Mouse (Mus musculus) olfactory bulb, adult 2 months (tissue): ENCODE measurements around the gene Zfp523. TPM values are rescaled to one million over a fixed set of nuclear protein-coding genes. Genes with fewer than 3 reads are reported as not detected.

Experiments
- H3K27ac ChIP-seq: fragments of 200-500 bp; 2 replicates; pipeline ENCODE4 v1.5.1; 2012; ENCODE audit warnings: low read depth, low read length; ENCODE audit not compliant: insufficient read depth
- H3K4me1 ChIP-seq: fragments of 200-500 bp; 2 replicates; pipeline ENCODE4 v1.6.1; 2012; ENCODE audit warnings: low read length; ENCODE audit not compliant: control insufficient read depth, insufficient read depth
- H3K4me3 ChIP-seq: fragments of 200-500 bp; 2 replicates; pipeline ENCODE4 v1.5.1; 2012; ENCODE audit warnings: mild to moderate bottlenecking, low read depth, low read length, moderate library complexity; ENCODE audit not compliant: insufficient read depth
- CTCF ChIP-seq: fragments of 200-500 bp; IDR thresholded peaks from 2 replicates; pipeline ENCODE4 v1.5.1; 2012; ENCODE audit warnings: low read depth, mild to moderate bottlenecking, low read length, moderate library complexity; ENCODE audit not compliant: insufficient read depth
- POLR2A ChIP-seq: fragments of 200-500 bp; IDR thresholded peaks from 2 replicates; pipeline ENCODE4 v1.6.1; 2012; ENCODE audit warnings: mild to moderate bottlenecking, low read depth, low read length, moderate library complexity; ENCODE audit not compliant: insufficient read depth
- WGBS: fragments of 180-500 bp; shearing (Covaris S2); methylation state at CpG from one replicate; pipeline ENCODE4 v1.1.7; 2018; 5-methylcytosine and 5-hydroxymethylcytosine counted together
- polyA plus RNA-seq: library from polyadenylated mRNA; stranded (reverse); fragments of >200 nt; gene quantifications from 2 replicates; pipeline ENCODE4 v1.2.4, GENCODE M21; 2012; ENCODE audit warnings: low replicate concordance; ENCODE audit not compliant: missing spikeins, insufficient read depth, insufficient read length

The Zfp523 gene
- polyA plus RNA-seq, 1 experiment: not detected

GRCm38 (mm10) chr17:28204052-28204720, 27.3 kb downstream of the Zfp523 start:
- Histone ChIP-seq H3K4me1 (peaks cover 24% of the 10 kb centered on the region), H3K27ac (no peak overlapping the region), H3K4me3 (no peak overlapping the region)
- 43% methylated on average over 14 of the region's 14 CpGs for WGBS
- TF ChIP-seq POLR2A (no peak), CTCF (peak; percentile 87)

GRCm38 (mm10) chr17:28205443-28205842, 28.5 kb downstream of the Zfp523 start:
- no peak overlapping the region for H3K27ac ChIP-seq
- TF ChIP-seq POLR2A (no peak), CTCF (no peak)
- 87% methylated on average over 8 of the region's 8 CpGs for WGBS
- H3K4me1 ChIP-seq: peaks cover 27% of the 10 kb centered on the region
- no peak overlapping the region for H3K4me3 ChIP-seq

GRCm38 (mm10) chr17:28207092-28207491, 30.2 kb downstream of the Zfp523 start:
- TF ChIP-seq CTCF (no peak), POLR2A (no peak)
- Histone ChIP-seq H3K4me1 (peaks cover 30% of the 10 kb centered on the region), H3K27ac (peak overlapping the region; percentile 57; the same call in 1 of the 2 replicates), H3K4me3 (no peak overlapping the region)
- WGBS: 43% methylated on average over 8 of the region's 8 CpGs

DNA sequence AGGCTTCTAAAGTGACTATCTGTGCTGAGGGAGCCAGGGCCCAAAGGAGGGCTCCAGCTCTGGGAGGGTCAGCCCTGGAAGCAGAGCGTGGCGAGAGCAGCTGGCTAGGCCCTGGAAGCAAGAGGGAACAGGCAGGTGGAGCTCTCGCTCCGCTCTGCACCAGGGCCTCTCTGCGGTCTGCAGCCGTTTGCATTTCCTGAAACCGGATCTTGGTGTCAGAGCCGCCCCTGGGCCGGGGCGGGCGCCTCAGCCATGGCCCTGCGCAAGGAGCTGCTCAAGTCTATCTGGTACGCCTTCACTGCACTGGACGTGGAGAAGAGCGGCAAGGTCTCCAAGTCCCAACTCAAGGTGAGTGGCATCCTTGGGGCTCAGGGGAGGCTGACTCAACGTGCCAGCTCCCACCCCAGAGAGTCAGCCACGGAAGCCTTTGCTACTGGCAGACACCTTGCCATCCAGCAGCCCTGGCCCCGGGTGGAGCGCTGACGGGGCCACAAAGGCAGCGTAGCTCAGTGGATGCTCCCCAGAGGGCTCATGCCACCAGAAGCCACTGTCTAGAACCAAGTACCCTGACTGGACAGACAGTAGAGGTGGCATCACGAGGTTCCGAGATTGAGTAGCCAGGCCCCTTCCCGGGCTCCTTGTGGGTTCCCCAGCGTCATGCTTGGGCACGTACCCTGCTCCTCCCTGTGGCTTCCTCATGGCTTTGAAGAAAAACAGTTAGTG, 30.8 kb downstream of the Zfp523 start, which contains the start of gene Def6:
TSS of gene Def6 (plus strand) at position 188 of the 723 bp plus-strand sequence.
- peaks cover 35% of the 10 kb centered on the region for H3K4me1 ChIP-seq
- peak within 1 kb of the TSS; percentile 34 for H3K4me3 ChIP-seq
- TF ChIP-seq CTCF (no peak), POLR2A (no peak)
- peak within 1 kb of the TSS; percentile 57 for H3K27ac ChIP-seq
- 35% methylated on average over 26 of the region's 26 CpGs for WGBS

- Histone ChIP-seq H3K27ac (no peak overlapping the region), H3K4me1 (peaks cover 37% of the 10 kb centered on the region), H3K4me3 (peak overlapping the region; percentile 34)
- TF ChIP-seq CTCF (no peak), POLR2A (no peak)
- WGBS: 93% methylated on average over 8 of the region's 8 CpGs
These were observed 31.3 kb downstream of the Zfp523 start for GRCm38 (mm10) chr17:28208314-28208612.

- TF ChIP-seq CTCF (no peak), POLR2A (no peak)
- Histone ChIP-seq H3K4me1 (peaks cover 35% of the 10 kb centered on the region), H3K27ac (no peak overlapping the region), H3K4me3 (no peak overlapping the region; the same call in 1 of the 2 replicates)
- WGBS: 72% methylated on average over 4 of the region's 4 CpGs
These were observed 32.7 kb downstream of the Zfp523 start for GRCm38 (mm10) chr17:28209457-28210110.

DNA sequence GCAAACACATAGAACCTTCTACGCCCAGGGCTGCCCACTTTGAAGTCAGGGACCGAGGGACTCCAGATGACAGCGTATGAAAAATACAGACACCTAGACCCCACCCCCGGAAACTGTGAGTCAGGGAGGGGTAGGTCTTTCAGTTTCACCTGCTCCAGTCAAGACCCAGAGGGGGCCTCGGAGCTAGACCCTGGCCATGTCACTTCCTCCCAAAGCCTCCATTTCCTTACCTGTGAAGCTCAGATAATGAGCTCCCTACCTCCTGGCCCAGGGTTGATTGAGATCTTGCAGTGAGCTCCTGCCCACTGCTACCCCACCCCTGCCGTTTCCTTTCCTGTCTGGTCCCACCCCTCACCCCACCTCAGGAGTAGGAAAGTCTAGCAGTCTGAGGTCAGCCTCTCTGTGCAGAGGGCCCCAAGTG, 35.0 kb downstream of the Zfp523 start:
- peaks cover 29% of the 10 kb centered on the region for H3K4me1 ChIP-seq
- no peak for TF ChIP-seq POLR2A
- no peak for TF ChIP-seq CTCF
- H3K27ac ChIP-seq: no peak overlapping the region
- no peak overlapping the region for H3K4me3 ChIP-seq
- WGBS: 75% methylated on average over 6 of the region's 6 CpGs

DNA sequence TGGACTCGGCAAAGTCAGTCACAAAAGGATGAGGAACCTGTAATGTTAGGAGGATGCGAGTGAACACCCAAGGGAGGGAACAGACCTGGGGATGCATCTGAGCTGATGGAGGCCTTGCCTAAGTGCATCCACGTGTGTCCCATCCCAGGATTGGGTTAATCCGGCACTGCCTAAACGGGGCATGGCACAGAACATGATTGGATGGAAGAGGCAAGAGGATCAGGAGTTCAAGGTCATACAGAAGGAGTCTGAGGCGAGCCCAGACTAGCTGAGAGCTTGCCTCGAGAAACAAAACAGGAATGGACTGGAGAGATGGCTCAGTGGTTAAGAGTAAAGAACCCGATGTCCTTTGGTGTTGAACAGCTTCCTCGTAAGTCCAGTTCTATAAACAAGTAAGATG, 35.5 kb downstream of the Zfp523 start:
- 76% methylated on average over 9 of the region's 9 CpGs for WGBS
- Histone ChIP-seq H3K4me3 (no peak overlapping the region), H3K27ac (no peak overlapping the region; the same call in 1 of the 2 replicates), H3K4me1 (peaks cover 28% of the 10 kb centered on the region)
- TF ChIP-seq CTCF: no peak
- TF ChIP-seq POLR2A: no peak

DNA sequence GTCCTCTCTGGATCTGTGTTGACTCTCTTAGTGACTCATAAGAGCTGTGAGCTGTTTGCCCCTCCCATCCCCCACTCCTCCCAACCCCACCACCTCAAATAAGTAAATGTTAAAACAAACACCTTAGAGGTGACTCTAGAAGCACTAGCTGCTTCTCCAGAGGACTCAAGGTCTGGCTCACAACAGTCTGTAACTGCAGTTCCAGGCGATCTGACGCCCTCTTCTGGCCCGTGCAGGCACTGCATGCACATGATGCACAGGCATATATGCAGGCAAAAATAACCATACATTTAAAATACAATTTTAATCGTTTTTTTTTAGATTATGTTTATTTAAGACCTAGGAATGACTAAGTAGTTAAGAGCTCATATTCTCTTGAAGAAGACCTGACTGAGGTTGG, 36.3 kb downstream of the Zfp523 start:
- Histone ChIP-seq H3K4me3 (no peak overlapping the region), H3K4me1 (peaks cover 28% of the 10 kb centered on the region), H3K27ac (no peak overlapping the region)
- TF ChIP-seq CTCF: peak; percentile 50; the same call in 1 of the 2 replicates
- no peak for TF ChIP-seq POLR2A
- WGBS: 31% methylated on average over 4 of the region's 4 CpGs
